Mouse (Mus musculus) regulatory T cell (primary cell): ENCODE measurements around the gene Mid1.

ENCODE experiments used
- in situ Hi-C: fragments of 300-600 bp; cut with MboI, MseI; formaldehyde crosslinking; loops from one replicate; pipeline ENCODE4 v1.15.1; 2025; ENCODE audit warnings: high pct_unique_total_duplicates

The Mid1 gene

GRCm38 (mm10) chrX:169685131-169685530 lies at the start of gene Mid1:
Mid1 (plus strand) TSS chrX:169685199.
- in situ Hi-C loops: no loop called here

GRCm38 (mm10) chrX:169673056-169673455 lies 11.9 kb upstream of the Mid1 start:
- in situ Hi-C loops: no loop called here

GRCm38 (mm10) chrX:169676313-169676712 lies 8.7 kb upstream of the Mid1 start:
- in situ Hi-C loops: no loop called here

GRCm38 (mm10) chrX:169685731-169686130 lies 732 bp downstream of the Mid1 start:
- in situ Hi-C loops: no loop called here

- in situ Hi-C loops: no loop called here
Observed at GRCm38 (mm10) chrX:169691217-169691616, 6.2 kb downstream of the Mid1 start.

GRCm38 (mm10) chrX:169691675-169692074 lies 6.7 kb downstream of the Mid1 start:
- in situ Hi-C loops: no loop called here

GRCm38 (mm10) chrX:169692225-169692909 lies 7.4 kb downstream of the Mid1 start:
- in situ Hi-C loops: no loop called here

GRCm38 (mm10) chrX:169704016-169704602 lies 19.1 kb downstream of the Mid1 start:
- in situ Hi-C loops: no loop called here

GRCm38 (mm10) chrX:169723511-169723910 lies 38.5 kb downstream of the Mid1 start:
- in situ Hi-C loops: no loop called here

GRCm38 (mm10) chrX:169735387-169735969 lies 50.5 kb downstream of the Mid1 start:
- in situ Hi-C loops: loop anchor here (10.0 kb wide), 1 partner anchor 541 kb away; no protein-coding TSS in a partner anchor

- in situ Hi-C loops: no loop called here
Observed at GRCm38 (mm10) chrX:169758001-169758400, 73.0 kb downstream of the Mid1 start.

- in situ Hi-C loops: no loop called here
Observed at GRCm38 (mm10) chrX:169779535-169779934, 94.5 kb downstream of the Mid1 start, which contains the start of gene 4933400A11Rik. 4933400A11Rik (minus strand) TSS chrX:169779635.

GRCm38 (mm10) chrX:169789702-169790101 lies 104.7 kb downstream of the Mid1 start:
- in situ Hi-C loops: loop anchor here (10.0 kb wide), 1 partner anchor 175 kb away; no protein-coding TSS in a partner anchor

- in situ Hi-C loops: loop anchor here (10.0 kb wide), 1 partner anchor 172 kb away; no protein-coding TSS in a partner anchor
Observed at GRCm38 (mm10) chrX:169792879-169793278, 107.9 kb downstream of the Mid1 start.

- in situ Hi-C loops: loop anchor here (10.0 kb wide), 1 partner anchor 170 kb away; no protein-coding TSS in a partner anchor
Observed at GRCm38 (mm10) chrX:169794421-169794820, 109.4 kb downstream of the Mid1 start.

GRCm38 (mm10) chrX:169794831-169795311 lies 109.9 kb downstream of the Mid1 start:
- in situ Hi-C loops: loop anchor here (10.0 kb wide), 1 partner anchor 170 kb away; no protein-coding TSS in a partner anchor

- in situ Hi-C loops: loop anchor here (10.0 kb wide), 1 partner anchor 168 kb away; no protein-coding TSS in a partner anchor
Observed at GRCm38 (mm10) chrX:169797148-169797547, 112.1 kb downstream of the Mid1 start.

- in situ Hi-C loops: loop anchor here (10.0 kb wide), 1 partner anchor 166 kb away; no protein-coding TSS in a partner anchor
Observed at GRCm38 (mm10) chrX:169798987-169799680, 114.1 kb downstream of the Mid1 start.

- in situ Hi-C loops: no loop called here
Observed at GRCm38 (mm10) chrX:169800238-169800637, 115.2 kb downstream of the Mid1 start.

GRCm38 (mm10) chrX:169805791-169806190 lies 120.8 kb downstream of the Mid1 start:
- in situ Hi-C loops: no loop called here

- in situ Hi-C loops: no loop called here
Observed at GRCm38 (mm10) chrX:169807744-169808143, 122.7 kb downstream of the Mid1 start.

- in situ Hi-C loops: no loop called here
Observed at GRCm38 (mm10) chrX:169811318-169811717, 126.3 kb downstream of the Mid1 start.
